Mouse (Mus musculus) CD4-positive, CD25-positive, alpha-beta regulatory T cell, adult 4 months (primary cell): ENCODE results near the gene Ptpn21. TPM values are rescaled to one million over a fixed set of nuclear protein-coding genes. Genes with fewer than 3 reads are reported as not detected.

Source experiments
- ATAC-seq: one replicate; pipeline ENCODE4 v1.8.0; 2017
- polyA plus RNA-seq, 2 experiments: library from polyadenylated mRNA; unstranded; fragments of 100-300 nt; shearing (Covaris generic); gene quantifications; one replicate each; pipeline ENCODE4 v1.2.1; 2017

Gene Ptpn21
- polyA plus RNA-seq, 2 experiments from 2014 or later, result 4.7 to 6.9 TPM

DNA sequence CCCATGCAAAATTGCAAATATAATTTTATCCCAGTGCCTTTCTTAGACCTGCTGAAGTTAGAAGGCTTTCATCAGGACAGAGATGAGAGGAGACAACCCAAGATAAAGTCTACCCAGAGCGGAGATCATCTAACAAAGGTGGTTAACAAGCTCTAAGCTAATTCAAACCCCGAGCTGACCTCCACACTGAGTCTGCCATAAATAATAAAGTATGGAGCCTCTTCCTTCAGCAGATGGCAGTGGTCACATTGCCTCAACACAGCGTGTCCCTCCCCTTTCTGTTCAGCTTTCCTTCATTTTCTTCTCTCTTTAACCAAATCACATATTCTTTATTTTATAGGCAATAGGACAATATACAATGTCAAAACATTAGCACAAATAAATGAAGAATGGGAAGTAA is 16.2 kb downstream of the Ptpn21 start:
- no peak for ATAC-seq

DNA sequence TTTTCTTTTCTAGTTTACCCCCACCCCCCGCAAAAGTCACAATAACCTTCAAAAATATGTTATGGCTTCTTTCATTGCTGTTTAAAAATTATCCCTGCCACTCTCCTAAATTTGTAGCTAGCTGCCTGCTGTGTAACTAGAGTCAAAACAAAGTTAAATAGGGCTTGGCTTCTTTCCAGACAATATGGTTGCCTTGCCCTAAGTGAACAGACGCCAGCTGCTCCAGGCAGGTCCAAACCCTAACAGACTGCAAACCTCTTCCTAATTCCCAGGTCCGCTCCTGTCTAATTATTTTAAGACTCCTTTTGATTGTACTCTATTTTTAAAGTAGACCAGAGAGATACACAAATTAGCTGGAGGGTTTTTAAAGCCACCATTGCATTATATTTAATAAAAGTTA is 16.6 kb downstream of the Ptpn21 start:
- ATAC-seq, result no peak

DNA sequence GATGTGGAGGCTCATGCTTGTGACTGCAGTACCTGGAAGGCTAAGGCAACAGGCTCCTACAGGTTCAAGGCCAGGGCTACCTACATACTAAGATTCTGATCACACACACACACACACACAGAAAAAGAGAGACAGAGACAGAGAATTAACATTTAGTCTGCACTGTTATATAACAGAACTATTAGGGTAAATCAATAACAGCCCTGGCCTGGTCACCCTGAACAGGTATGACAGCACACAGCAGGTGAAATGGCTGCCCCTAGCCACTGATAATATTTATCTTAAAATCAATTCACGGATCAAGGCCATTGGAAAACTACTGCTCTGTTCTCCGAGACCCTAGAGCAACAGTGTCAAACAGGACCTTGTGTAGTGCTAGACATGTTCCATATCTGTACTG is 21.1 kb downstream of the Ptpn21 start:
- no peak for ATAC-seq

DNA sequence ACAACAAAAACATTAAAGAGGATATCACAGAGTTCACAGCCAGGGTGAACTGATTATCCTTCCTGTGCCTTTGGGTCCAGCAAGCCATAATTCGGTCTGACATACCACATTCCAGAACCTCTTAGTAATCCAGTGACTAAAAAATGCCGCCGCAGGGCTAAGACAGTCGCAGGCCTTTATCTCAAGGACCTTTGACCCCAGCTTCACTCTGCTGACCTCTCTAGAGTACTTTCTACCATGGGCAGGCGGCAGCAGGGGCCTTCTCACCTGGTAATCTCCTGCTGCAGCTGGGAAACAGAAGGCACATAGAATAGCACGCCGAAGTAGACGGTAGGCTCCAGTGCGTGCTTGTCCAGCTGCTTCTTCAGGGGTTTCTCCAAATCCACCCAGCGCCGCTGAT is 22.4 kb downstream of the Ptpn21 start:
- ATAC-seq, result no peak

DNA sequence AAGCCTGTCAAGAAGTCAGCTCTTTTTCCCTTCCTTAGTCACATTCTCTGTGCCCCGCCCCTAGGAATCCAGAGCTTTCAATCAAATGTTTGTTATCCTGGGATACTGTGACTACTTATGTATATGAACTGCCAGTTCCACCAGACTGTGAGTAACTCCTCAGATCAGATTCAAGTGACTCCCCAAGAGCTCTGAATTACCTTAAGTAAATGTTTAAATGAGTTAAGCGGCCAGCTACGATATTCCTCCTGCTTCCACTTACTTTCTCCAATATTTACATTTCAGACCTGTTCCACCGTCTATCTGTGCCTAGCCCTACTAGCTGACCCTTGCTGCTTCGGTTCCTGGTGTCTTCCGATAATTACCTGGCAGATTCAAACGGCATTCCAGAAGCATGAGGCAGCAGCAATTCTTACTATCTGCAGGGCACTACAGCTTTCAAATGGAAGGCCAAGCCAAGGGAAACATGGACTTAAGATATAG is 23.5 kb downstream of the Ptpn21 start:
- ATAC-seq, result no peak

DNA sequence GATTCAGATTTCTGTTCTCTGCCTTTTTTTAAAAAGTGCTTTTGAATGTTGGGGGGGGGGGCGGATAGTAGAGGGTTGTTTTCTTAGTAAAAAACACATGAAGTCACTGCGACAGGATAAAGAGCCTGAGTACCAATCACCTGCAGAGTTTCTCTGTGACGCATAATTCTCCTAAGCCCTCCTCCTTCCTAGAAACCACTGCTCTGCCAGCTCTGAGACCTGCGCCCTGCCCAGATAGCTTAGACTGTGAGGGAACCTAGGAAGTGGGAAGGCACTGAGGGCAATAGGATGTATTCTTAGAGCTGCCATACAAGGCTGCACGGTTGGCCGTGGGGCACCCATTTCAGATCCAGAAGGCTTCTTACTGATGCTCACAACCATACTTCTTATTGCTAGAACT is 24.4 kb downstream of the Ptpn21 start:
- no peak for ATAC-seq

DNA sequence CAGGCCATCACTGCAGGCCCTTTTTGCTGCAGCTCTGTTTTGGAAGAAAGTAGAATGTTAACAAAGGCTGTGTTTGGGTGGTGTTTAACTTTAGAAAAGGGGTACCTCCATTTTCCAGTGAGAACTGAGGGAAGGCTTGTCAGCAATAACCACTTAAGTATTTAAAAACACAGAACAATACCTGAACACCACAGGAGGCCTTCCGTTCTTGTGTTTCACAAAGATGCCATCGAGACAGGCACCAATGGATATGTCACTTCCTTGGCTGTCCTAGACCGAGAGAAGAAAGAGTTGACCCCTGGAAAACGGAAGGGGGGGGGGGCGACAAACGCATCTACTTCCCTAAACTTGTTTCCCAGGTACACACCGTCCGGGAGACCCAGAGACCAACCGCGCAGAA is 33.2 kb downstream of the Ptpn21 start:
- no peak for ATAC-seq

DNA sequence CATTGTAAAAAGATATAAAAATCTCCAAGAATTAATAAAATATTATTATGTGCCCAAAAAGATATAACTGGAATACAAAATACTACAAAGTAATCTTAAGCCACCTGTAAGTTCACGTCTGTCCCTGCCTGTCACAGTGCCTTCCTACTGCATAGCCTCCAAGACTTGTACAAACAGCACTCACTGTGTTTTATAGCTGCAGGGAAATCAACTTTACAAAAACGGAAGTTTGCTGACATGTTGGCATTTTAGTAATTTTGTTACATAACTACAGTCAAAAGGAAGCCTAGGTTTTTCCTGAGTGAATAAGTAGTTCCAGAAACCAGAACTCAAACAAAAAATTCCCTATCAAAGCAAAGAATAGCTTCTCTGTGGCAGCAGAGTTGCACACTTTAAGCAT is 33.7 kb downstream of the Ptpn21 start:
- ATAC-seq, result no peak

DNA sequence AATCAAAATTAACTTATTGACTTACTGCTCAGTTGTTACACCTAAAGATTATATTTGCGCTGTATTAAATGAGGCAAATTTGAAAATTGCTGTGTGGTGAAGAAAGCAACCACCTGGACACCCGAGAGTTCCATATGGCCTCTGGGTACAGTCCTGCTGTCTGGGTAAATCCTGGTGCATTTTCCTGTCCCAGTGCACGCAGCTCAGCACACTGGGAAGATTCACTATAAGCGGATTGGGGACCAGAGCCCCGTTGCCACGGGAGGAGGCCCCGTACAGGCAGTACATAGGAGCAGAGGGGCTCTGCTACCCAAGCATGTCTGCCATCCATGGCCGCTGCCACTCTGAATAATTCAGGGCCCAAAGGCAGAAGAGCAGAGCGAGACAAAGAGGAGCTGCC is 35.6 kb downstream of the Ptpn21 start:
- no peak for ATAC-seq

DNA sequence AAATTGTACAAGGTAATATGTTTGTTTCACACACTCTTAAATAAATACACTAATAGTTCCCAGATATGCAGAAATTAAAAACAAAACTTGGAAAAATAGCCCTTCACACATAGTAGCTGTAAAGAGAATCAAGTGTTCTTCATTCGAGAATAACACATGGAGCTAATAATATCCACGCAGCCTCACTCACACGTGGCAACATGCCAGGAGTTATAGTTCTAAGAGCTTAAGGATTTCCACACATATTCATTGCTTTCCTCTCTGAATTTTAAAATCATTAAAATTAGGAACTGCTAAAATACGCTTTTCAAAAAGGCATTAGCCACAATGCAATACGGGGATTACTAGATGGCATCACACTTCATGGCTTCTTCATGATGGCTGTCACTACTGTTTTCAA is 40.0 kb downstream of the Ptpn21 start:
- no peak for ATAC-seq

DNA sequence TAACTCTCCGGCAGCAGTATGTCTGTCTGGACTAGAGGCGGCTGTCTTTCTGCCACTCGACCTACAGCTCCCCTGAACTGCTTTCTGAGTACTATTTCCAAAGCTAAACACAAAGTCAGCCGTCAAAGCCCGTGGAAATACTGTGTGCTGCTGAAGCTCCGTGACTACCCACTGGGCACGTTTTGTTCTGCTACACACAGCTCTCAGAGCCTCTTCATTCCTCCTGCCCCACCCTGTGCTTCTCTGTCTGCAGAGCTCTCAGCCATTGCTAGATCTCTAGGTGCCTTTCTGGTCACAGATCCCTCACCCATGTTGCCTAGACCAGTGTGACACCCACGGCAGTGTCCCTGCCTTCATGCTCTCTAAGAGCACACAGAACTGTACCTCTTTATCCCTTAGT is 47.0 kb downstream of the Ptpn21 start:
- no peak for ATAC-seq

DNA sequence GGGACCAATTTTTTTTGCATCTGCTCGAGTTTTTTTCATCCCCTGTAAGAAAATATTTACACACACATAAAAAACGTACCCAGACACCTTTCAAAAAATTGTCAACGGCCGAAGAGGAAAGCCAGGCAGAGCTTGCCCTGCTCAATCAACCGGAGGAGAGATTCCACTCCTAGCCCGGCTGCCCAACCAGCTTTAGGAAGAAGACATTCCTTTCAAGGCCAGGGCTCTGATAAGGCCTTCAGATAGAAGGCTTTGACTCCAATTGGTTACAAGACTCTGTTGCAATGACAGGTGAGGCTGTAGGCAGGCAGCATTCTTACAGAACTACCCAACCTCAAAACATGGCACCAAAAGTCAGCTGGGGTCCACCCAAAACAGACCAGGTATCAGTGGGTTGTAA is 53.6 kb downstream of the Ptpn21 start:
- ATAC-seq, result no peak

DNA sequence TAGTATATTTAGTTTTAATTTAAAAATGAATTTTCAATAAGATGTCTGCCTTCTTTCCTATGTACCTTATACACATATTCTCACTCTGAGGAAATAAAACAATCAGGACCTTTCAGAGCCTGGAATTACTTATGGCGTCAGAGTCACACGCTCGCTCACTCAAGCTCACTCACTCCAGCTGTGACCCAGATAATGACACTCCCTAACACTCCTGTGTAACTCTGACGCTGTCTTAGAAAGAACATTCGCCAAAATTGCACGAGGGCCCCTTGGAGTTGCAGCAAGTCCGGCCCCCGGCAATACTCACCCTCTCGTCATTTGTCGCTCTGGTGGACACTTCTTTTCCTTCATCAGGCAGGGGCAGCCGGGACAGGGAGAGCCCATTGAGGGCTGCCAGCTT is 54.0 kb downstream of the Ptpn21 start:
- ATAC-seq, result no peak

DNA sequence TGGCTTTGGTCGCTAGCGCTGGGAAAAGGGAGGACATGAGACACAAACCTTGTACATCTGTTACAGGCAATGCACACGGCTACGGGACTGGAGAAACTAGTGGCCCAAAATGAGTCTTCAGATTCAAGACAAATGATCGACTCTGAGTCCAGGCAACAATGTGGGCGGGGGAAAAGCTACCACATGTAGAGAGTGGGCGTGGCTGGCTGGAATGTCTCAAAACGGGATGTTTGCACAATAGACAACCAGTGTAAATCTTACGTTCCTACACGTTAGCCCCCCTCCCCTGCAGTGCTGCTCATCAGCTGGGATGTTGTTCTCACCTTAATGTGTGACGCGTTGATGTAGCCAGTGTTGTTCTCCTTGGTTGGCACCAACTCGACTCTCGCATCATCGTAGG is 55.0 kb downstream of the Ptpn21 start:
- ATAC-seq, result no peak

DNA sequence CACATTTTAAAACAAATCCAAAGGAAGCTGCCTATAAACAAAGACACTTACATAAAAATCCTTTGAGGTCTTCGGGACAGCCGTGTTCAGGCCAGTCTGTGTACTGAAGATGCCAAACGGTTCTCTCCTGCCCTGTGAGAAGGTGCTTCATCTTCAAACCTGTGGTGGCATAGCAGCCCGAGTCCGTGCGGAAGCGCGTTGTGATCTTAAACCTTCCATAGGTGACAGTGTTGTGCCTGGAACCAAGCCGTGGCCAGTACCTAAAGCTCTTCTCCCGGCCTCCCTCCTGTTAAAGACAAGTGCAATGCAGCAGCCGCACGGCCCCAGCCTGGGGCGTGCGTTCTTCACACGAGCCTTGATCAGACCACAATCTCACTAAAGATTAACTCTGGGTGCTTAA is 57.3 kb downstream of the Ptpn21 start:
- ATAC-seq, result no peak

DNA sequence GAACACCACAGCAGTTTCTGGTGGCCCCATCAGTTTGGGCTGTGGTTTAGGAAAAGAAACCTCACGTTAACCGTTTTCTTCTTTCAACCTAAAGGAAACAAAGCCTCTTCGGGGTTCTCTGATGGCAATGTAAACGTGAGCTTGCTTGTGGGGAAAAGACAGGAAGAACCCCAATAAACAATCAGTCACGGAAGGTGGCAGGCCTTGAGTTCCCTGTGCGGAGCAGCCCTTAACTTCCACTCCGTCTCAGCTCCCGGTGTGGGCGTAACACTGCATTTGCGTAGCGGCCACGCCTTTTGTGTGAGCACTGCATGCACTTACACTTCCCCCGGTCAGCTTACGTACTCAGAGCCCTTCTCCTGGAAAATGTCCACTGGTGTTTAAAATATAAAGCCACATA is 59.9 kb downstream of the Ptpn21 start:
- no peak for ATAC-seq

DNA sequence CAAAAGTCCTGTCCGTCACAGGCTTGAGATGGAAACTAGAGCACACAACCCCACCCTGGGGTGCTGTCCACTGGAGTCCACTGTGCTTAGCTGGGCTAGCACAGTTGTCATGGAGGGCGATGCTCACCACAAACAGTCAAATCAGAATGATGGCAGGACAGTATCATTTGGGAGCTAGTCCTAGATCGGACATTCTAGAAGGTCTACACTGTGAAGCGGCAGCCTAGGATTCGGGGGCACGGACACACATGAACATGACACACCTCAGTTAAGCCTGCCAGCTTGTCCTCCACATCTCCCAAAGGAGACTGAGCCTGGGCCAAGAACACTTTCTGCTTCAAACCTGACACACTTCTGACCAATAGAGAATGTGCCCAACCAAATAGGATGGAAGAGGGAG is 60.3 kb downstream of the Ptpn21 start:
- no peak for ATAC-seq

DNA sequence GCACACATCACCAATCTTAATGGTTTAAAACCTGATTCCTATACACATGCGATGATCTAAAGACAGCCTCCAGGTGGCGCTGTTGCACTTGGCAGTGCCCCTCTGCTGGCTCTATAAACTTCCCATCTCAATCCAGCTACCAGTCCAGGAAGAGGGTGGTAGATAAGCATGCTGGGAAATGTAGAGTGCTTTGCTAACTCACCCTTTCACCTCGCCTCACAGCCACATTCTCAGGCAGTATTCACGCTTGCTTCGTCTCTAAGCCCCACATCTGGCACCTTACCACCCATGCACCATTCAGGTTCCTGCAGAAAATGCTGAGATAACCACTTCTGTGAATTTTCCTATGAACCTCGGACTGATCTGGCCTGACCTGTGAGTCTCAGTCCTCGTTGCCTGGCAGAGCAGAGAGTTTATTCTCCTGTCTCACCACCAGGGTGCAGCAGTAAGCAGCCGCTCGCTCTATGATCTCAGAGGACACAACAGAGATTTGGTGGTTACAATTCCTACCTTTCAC is 62.5 kb downstream of the Ptpn21 start:
- ATAC-seq, result peak; percentile 88

DNA sequence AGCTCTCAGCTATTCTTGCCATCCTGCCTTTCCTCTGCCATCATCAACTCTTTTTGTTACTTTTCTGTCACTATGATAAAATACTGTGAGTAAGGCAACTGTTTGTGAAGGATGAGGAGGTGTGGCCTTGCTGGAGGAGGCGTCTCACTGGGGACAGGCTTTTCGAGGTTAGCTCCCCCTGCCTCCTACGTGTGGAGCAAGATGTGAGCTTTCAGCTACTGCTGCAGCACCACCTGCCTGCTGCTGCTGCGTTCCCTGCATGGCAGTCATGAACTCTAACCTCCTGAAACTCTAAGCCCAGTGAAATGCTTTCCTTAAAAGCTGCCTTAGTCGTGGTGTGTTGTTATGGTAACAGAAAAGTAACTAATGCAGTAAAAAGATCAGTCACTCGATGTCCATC is 63.3 kb downstream of the Ptpn21 start:
- ATAC-seq, result no peak

DNA sequence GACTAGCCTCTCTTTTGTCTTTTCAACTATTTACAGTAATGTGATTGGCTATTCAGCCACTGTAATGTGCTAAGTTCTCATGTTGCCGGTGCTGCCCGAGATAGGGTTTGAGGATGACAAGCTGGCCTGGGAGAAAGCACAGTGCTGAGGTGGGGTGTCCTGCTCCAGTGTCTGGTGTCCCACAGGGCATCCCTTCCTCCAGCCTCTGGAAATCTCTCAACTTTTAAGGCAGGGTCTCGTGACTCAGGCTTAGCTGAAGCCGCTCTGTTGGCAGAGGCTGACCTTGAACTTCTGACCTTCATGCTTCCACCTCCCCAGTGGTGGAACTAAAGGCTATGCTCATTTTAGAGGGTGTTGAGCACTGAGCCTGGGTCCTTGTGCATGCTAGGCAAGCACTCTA is 66.8 kb downstream of the Ptpn21 start:
- ATAC-seq, result no peak

DNA sequence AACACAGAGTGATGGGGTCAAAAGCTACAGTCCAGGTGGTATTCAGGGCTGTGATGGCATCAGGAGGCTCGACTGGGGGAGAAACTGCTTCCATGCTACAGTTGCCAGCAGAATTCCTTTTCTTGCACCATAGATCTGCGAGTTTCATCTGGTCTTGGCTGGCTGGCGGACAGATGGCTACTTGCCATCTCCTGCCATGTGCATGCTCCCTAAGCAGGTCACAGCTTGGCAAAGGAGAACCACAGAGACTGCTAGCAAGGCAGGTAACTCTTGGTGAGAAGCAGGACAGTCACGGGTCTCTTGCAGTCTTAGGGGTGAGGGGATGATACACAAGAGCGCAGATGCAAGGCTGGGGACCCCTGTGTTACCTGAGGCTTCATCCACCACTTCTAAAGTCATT is 67.3 kb downstream of the Ptpn21 start:
- no peak for ATAC-seq

DNA sequence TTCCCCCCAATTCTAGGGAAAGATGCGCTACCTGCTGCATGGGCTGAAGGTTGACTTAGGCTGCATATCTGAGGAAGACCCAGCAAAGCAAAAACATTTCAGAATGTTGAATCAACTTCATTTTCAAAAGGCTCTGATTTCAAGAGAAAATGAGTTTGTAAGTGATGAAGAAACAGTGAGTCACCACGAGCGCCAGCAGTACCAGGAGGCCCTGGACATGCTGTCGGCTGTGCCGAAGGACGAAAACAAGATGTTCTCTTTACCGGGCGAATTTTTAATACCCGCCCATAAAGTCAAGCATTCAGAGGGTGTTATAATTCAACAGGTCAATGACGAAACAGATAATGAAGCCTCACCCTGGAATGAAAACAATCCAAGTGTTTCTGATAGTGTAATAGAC is 68.1 kb downstream of the Ptpn21 start:
- no peak for ATAC-seq

DNA sequence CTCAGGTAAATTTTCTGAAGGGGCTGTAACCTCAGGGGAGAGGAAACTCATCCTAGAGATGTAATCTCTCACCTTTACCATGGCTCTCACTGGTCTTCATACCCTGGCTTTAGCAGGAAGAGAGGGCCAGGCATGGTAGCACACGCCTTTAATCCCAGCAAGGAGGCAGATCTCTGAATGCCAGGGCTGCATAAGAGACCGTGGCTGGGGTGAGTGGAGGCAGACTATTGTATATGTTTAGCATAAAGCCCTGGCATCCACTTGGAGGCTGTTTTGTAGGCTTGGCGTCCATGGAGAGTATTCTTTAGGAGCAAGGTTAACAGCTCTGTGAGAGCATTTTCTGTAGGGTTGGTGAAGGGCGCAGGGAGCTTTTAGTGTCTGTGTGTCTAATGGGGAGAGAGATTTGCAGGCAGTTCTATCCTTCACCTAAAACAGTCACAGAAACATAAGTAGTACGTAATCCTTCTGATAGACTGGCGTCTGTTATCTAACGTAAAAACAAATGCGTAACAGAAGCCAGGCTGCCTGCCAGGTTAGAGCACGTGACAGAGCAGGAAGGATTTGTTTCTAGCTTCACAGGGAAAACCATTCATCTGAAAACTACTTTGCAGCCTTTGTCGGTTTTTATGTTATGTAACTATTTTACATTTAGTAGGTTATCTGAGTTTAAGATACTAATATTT is 68.9 kb downstream of the Ptpn21 start:
- no peak for ATAC-seq

DNA sequence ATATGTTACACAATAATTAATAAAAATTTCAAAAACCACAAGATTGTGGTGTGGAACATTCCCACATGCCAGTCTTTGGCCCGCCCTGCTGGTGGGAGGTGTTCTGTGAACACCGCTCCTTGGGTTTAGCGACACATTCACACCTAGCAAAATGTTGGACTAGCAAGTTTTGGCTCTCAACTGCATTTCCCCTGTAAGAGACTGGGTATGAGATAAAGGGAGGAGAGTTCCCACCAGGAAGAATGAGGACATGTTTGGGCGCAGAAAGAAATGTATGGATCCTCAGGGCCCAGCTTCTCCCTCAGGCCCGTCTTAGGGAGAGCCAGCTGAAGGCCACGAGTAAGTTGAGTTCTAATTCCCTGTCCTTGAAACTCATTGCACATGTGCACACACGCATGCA is 74.6 kb downstream of the Ptpn21 start:
- ATAC-seq, result no peak

DNA sequence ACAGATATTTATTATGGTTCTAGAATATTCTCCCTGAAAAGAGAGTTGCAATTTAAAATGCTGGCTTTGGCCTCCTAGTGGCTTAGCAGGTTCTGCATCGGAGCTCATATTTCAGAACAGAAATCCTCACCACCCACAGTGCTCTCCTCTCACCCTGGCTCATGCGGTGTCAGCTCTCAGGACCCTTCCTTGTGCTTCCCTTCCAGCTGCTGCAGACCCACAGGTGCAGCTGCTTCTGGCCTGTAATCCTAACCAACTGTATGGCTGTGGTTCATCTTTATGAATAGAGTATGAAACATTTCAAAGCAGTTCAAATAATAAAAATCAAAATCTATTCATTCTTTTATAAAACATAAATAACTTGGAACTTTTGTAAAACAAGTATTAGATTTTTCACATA is 80.3 kb downstream of the Ptpn21 start:
- ATAC-seq, result no peak
